Mouse (Mus musculus): ENCODE measurements around the gene Dnmt1. TPM values are rescaled to one million over a fixed set of nuclear protein-coding genes. Genes with fewer than 3 reads are reported as not detected.

The Dnmt1 gene
- polyA plus RNA-seq, 1 experiment from 2014 or later, result 65.4 TPM

DNA sequence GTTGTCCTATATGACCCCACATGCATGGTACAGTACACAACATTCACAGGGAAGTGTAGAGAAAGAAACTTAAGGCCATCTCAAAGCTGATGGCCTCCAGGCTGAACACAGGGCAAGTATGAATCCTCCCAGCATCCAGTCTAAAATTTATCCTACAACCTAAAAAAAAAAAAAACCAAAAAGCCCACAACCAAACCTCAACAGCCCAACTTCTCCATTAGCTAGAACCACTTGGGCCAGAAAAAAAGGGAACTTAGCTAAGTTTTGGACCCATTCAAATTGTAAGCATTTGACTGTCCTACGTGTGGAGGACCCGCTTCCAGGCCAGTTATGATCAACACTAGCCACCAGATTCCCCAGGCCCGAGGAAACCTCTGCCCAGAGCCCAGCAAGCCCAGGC lies 36.4 kb downstream of the Dnmt1 start:
- 99% methylated on average over 3 of the region's 3 CpGs for WGBS
- DNase-seq (ENCODE audit: low spot score) (no peak), ATAC-seq (replicated peaks; ENCODE audit: low FRiP score, low TSS enrichment, low read depth) (no peak)
- no peak overlapping the region for H3K27ac ChIP-seq (ENCODE audit: low read depth)
- no peak overlapping the region for H3K9ac ChIP-seq (ENCODE audit: low read length)
- H3K4me3 ChIP-seq (ENCODE audit: low read depth, low read length), result no peak overlapping the region
- H3K27me3 ChIP-seq (replicated peaks; ENCODE audit: control insufficient read depth, insufficient read depth, low read length), result no peaks in the 10 kb centered on the region
- H3K4me1 ChIP-seq (replicated peaks; ENCODE audit: control insufficient read depth, insufficient read depth, low read length), result no peaks in the 10 kb centered on the region
- no peak overlapping the region for H3K4me2 ChIP-seq (ENCODE audit: low read length)
- peaks cover 100% of the 10 kb centered on the region for H3K36me3 ChIP-seq (ENCODE audit: control insufficient read depth, insufficient read depth, low read length)
- no peaks in the 10 kb centered on the region for H3K9me3 ChIP-seq (ENCODE audit: control insufficient read depth, low read length)

DNA sequence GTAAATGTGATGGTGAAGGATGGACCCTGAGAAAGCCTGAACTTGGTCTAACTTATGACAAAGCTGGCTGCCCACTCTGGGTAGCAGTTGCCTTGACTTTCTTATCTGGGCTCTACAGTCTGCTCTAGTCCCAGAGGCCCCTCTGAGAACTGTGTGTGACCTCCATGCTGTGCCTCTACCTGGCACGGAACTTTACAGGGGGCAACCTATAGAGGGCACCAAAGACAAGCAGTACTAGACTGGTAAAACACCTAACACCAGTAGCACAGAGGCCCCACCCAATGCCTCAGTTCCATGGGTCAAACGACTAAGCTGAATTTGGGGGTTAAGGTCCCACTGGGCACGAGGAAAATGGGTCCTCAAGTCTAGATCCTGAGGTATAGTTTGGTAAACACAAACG lies 43.5 kb downstream of the Dnmt1 start:
- 78% methylated on average over 4 of the region's 4 CpGs for WGBS
- H3K4me2 ChIP-seq (ENCODE audit: low read length), result no peak overlapping the region

DNA sequence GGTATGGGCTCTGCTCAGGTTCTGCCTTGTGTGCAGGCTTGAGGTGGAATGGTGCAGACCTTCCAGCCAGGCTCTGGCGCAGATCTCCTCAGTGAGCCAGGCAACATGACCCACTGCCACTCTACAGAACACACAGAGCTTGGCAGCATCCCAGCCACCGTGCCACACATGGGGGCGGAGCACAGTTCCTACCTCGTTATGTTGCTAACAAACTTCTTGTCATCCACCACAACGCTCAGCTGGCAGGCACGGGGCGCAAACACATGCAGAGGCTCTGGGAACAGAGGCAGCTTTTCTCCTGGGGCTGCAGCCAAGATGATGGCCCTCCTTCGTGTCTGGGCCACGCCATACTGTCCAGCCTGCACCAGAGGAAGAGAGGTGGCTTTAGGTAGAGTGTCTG lies 49.7 kb downstream of the Dnmt1 start:
- Histone ChIP-seq H3K36me3 (ENCODE audit: control insufficient read depth, insufficient read depth, low read length) (peaks cover 100% of the 10 kb centered on the region), H3K9me3 (ENCODE audit: control insufficient read depth, low read length) (no peaks in the 10 kb centered on the region), H3K4me3 (ENCODE audit: low read depth, low read length) (no peak overlapping the region), H3K27me3 (replicated peaks; ENCODE audit: control insufficient read depth, insufficient read depth, low read length) (no peaks in the 10 kb centered on the region), H3K4me1 (replicated peaks; ENCODE audit: control insufficient read depth, insufficient read depth, low read length) (no peaks in the 10 kb centered on the region), H3K27ac (ENCODE audit: low read depth) (no peak overlapping the region), H3K9ac (ENCODE audit: low read length) (no peak overlapping the region), H3K4me2 (ENCODE audit: low read length) (no peak overlapping the region)
- WGBS, result 93% methylated on average over 9 of the region's 9 CpGs
- no peak for DNase-seq (ENCODE audit: low spot score)
- ATAC-seq (replicated peaks; ENCODE audit: low FRiP score, low TSS enrichment, low read depth), result no peak

More for the DNA sequence above, 43.5 kb downstream of the Dnmt1 start:
- Histone ChIP-seq H3K36me3 (ENCODE audit: control insufficient read depth, insufficient read depth, low read length) (peaks cover 100% of the 10 kb centered on the region), H3K9me3 (ENCODE audit: control insufficient read depth, low read length) (no peaks in the 10 kb centered on the region), H3K9ac (ENCODE audit: low read length) (no peak overlapping the region), H3K4me3 (ENCODE audit: low read depth, low read length) (no peak overlapping the region), H3K4me1 (replicated peaks; ENCODE audit: control insufficient read depth, insufficient read depth, low read length) (no peaks in the 10 kb centered on the region), H3K27ac (ENCODE audit: low read depth) (no peak overlapping the region), H3K27me3 (replicated peaks; ENCODE audit: control insufficient read depth, insufficient read depth, low read length) (no peaks in the 10 kb centered on the region)
- DNase-seq (ENCODE audit: low spot score), result no peak
- ATAC-seq (replicated peaks; ENCODE audit: low FRiP score, low TSS enrichment, low read depth), result no peak

DNA sequence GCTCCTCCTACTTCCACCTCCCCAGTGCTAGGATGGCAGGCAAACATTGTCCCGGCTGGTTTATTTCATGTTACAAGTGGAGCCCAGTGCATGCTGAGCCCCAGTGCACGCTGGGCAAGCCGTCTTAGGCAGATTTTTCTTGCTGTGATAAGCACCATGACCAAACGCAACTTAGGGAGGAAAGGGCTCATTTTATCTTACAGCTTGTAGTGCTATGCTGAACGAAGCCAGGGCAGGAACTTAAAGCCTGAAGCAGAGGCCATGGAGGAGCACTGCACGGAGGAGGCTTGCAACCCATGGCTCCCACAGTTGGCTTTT lies 57.6 kb downstream of the Dnmt1 start:
- Histone ChIP-seq H3K27me3 (replicated peaks; ENCODE audit: control insufficient read depth, insufficient read depth, low read length) (no peaks in the 10 kb centered on the region), H3K9me3 (ENCODE audit: control insufficient read depth, low read length) (no peaks in the 10 kb centered on the region), H3K4me2 (ENCODE audit: low read length) (no peak overlapping the region), H3K36me3 (ENCODE audit: control insufficient read depth, insufficient read depth, low read length) (peaks cover 25% of the 10 kb centered on the region), H3K27ac (ENCODE audit: low read depth) (no peak overlapping the region), H3K9ac (ENCODE audit: low read length) (no peak overlapping the region), H3K4me1 (replicated peaks; ENCODE audit: control insufficient read depth, insufficient read depth, low read length) (peaks cover 6% of the 10 kb centered on the region), H3K4me3 (ENCODE audit: low read depth, low read length) (no peak overlapping the region)
- WGBS, result 17% methylated on average over 6 of the region's 6 CpGs
- ATAC-seq (replicated peaks; ENCODE audit: low FRiP score, low TSS enrichment, low read depth) (no peak), DNase-seq (ENCODE audit: low spot score) (no peak)

DNA sequence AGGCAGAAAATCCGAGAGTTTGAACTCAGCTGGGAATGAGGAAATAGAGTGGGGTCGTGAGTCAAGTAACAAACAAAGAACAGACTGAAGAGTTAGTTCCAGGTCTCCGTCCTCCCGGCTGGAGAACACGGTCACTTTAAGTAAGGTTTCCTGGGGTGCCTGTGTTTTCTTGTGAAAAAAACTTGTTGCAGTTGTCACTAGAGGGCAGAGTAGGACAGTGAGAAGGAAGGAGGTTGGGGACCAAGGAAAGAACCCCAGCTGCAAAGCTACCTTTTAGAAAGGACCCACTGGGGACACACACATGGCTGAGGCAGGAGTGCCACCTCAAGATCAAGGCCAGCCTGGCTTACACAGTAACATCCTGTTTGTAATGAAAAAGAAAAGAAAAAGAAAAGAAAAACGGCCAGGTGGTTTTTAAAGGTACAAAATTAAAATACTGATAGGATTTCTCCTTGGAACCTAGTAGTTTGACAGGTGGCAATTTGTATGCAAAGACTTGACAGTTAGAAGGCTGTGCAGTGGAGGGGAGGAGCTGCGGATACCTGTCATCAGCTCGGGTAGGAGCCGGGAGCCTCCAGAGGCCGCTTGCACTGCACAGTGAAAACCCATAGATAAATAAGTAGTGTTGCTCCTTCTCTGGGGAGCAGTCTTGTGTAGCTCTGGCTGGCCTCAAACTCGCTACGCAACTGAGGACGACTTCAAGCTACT lies 58.1 kb downstream of the Dnmt1 start:
- H3K9ac ChIP-seq (ENCODE audit: low read length), result no peak overlapping the region
- H3K36me3 ChIP-seq (ENCODE audit: control insufficient read depth, insufficient read depth, low read length), result peaks cover 25% of the 10 kb centered on the region
- peaks cover 8% of the 10 kb centered on the region for H3K4me1 ChIP-seq (replicated peaks; ENCODE audit: control insufficient read depth, insufficient read depth, low read length)
- no peak overlapping the region for H3K27ac ChIP-seq (ENCODE audit: low read depth)
- H3K9me3 ChIP-seq (ENCODE audit: control insufficient read depth, low read length), result no peaks in the 10 kb centered on the region
- no peak overlapping the region for H3K4me2 ChIP-seq (ENCODE audit: low read length)
- DNase-seq (ENCODE audit: low spot score) (no peak), ATAC-seq (replicated peaks; ENCODE audit: low FRiP score, low TSS enrichment, low read depth) (no peak)
- WGBS, result 13% methylated on average over 13 of the region's 13 CpGs
- no peak overlapping the region for H3K4me3 ChIP-seq (ENCODE audit: low read depth, low read length)
- H3K27me3 ChIP-seq (replicated peaks; ENCODE audit: control insufficient read depth, insufficient read depth, low read length), result no peaks in the 10 kb centered on the region

DNA sequence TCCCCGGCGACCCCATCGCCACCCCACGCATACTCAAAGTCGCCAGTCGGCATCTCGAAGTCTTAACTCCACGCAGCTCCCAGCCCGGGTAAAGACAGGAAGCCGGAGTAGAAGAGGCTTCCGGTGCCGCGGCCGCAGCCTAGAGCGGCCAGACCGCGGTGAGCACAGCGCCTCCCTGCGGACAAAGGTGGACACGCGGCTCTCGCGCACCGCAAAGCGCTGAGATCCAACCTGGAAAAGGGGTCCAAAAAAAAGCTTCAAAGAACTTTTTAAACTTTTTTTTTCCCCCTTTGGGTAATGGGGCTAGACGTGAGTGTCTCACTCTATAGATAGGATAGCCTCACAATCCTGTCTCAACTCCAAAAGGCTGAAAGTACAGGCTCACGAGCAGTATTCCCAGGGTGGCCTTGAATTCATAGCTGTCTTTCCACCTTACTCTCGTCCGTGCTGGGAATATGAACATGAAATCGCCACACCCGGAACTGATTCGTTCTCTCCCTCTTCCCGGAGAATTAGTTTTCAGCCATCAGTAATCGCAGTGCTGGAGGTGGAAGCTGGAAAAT lies 61.1 kb downstream of the Dnmt1 start, which contains the start of gene Eif3g:
Gene Eif3g, minus strand, starts transcription at position 113 of the 563 bp plus-strand sequence.
- WGBS, result 6% methylated on average over 34 of the region's 34 CpGs
- peak; percentile 83 for ATAC-seq (replicated peaks; ENCODE audit: low FRiP score, low TSS enrichment, low read depth)
- peak within 1 kb of the TSS; percentile 85 for H3K9ac ChIP-seq (ENCODE audit: low read length)

DNA sequence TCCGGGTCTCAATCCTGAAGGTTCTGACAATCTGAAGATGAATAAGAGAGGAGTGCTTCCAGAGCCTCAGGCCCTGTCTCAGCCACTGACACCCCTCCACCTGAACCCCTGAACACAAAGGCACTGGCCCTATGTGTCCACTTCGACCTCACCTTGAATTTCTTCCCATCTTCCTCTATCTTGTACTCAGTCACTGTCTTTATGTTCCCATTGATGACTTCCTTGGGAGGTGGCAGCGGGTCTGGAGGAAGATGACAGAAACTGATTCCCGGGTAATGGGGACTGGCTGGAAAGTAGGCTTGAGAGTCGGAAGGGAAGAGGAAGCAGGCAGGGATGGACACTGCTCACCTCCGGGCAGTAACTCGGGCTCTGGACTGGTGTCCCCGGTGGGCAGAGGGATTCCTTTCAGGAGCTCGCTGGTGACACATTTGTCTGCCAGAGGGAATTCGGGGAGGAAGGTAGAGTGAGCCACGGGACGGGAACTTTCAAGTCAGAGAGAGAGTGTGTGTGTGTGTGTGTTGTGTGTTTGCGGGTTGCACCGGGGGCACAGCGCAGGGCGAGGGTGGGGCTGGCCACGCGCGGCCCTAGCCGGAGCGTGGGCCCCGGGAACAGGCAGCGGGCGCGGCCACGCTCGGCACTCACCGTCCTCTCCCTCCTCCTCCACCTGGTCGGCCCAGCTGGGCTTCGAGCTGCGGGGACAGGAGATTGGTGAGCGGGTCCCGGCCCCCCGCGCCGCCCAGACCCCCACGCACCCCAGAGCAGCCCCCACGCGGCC lies 61.8 kb downstream of the Dnmt1 start:
- DNase-seq (ENCODE audit: low spot score), result no peak
- peak overlapping the region; percentile 85 for H3K9ac ChIP-seq (ENCODE audit: low read length)
- H3K4me3 ChIP-seq (ENCODE audit: low read depth, low read length), result peak overlapping the region; percentile 97
- H3K27me3 ChIP-seq (replicated peaks; ENCODE audit: control insufficient read depth, insufficient read depth, low read length), result no peaks in the 10 kb centered on the region
- peak overlapping the region; percentile 98 for H3K4me2 ChIP-seq (ENCODE audit: low read length)
- peaks cover 8% of the 10 kb centered on the region for H3K4me1 ChIP-seq (replicated peaks; ENCODE audit: control insufficient read depth, insufficient read depth, low read length)
- H3K36me3 ChIP-seq (ENCODE audit: control insufficient read depth, insufficient read depth, low read length), result peaks cover 44% of the 10 kb centered on the region
- WGBS, result 4% methylated on average over 33 of the region's 39 CpGs
- H3K27ac ChIP-seq (ENCODE audit: low read depth), result no peak overlapping the region
- no peaks in the 10 kb centered on the region for H3K9me3 ChIP-seq (ENCODE audit: control insufficient read depth, low read length)
- peak; percentile 54 for ATAC-seq (replicated peaks; ENCODE audit: low FRiP score, low TSS enrichment, low read depth)

More for the DNA sequence above, 61.1 kb downstream of the Dnmt1 start, which contains the start of gene Eif3g:
- peak within 1 kb of the TSS; percentile 97 for H3K4me3 ChIP-seq (ENCODE audit: low read depth, low read length)
- peak; percentile 89 for DNase-seq (ENCODE audit: low spot score)
- no peaks in the 10 kb centered on the region for H3K9me3 ChIP-seq (ENCODE audit: control insufficient read depth, low read length)
- H3K27ac ChIP-seq (ENCODE audit: low read depth), result no peak within 1 kb of the TSS
- H3K4me2 ChIP-seq (ENCODE audit: low read length), result peak within 1 kb of the TSS; percentile 98
- peaks cover 38% of the 10 kb centered on the region for H3K36me3 ChIP-seq (ENCODE audit: control insufficient read depth, insufficient read depth, low read length)
- no peaks in the 10 kb centered on the region for H3K27me3 ChIP-seq (replicated peaks; ENCODE audit: control insufficient read depth, insufficient read depth, low read length)
- H3K4me1 ChIP-seq (replicated peaks; ENCODE audit: control insufficient read depth, insufficient read depth, low read length), result peaks cover 8% of the 10 kb centered on the region

DNA sequence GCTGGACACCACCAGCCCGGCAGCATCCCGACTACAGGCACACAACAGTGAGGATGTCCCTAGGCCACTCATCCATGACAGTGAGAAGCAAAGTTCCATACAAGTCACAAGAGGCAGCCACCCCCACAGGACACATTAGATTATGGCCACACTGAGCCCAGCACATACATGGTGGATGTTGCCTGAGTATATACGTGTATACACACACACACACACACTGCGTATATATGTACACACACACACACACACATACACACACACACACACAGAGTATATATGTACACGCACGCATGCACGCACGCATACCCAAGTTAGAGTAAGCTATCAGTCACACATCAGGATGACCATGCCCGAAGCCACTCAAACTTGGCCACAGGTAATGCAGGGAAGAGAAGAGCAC lies 64.3 kb downstream of the Dnmt1 start:
- no peak for DNase-seq (ENCODE audit: low spot score)
- Histone ChIP-seq H3K27me3 (replicated peaks; ENCODE audit: control insufficient read depth, insufficient read depth, low read length) (no peaks in the 10 kb centered on the region), H3K4me2 (ENCODE audit: low read length) (no peak overlapping the region), H3K9me3 (ENCODE audit: control insufficient read depth, low read length) (no peaks in the 10 kb centered on the region), H3K4me1 (replicated peaks; ENCODE audit: control insufficient read depth, insufficient read depth, low read length) (peaks cover 8% of the 10 kb centered on the region), H3K9ac (ENCODE audit: low read length) (no peak overlapping the region), H3K36me3 (ENCODE audit: control insufficient read depth, insufficient read depth, low read length) (peaks cover 70% of the 10 kb centered on the region), H3K4me3 (ENCODE audit: low read depth, low read length) (no peak overlapping the region), H3K27ac (ENCODE audit: low read depth) (no peak overlapping the region)
- no peak for ATAC-seq (replicated peaks; ENCODE audit: low FRiP score, low TSS enrichment, low read depth)
- WGBS, result 96% methylated on average over 9 of the region's 9 CpGs

All from intestine, embryonic 14.5 days (tissue).